Mouse (Mus musculus) liver, adult 2 months (tissue): Measurements from ENCODE around the gene Dusp2.
"Not testable (repeated sequence)": the region's sequence is repeated elsewhere in the genome, so short reads cannot be mapped to it uniquely, and the experiment has no call there.

Experiments
- CTCF ChIP-seq: fragments of 200-500 bp; IDR thresholded peaks from 2 replicates; pipeline ENCODE4 v1.5.1; 2011; ENCODE audit warnings: low read depth, low read length, control low read depth
- POLR2A ChIP-seq: fragments of 200-500 bp; IDR thresholded peaks from 2 replicates; pipeline ENCODE4 v1.6.1; 2011; ENCODE audit warnings: low read length, control low read depth; ENCODE audit not compliant: insufficient read depth; ENCODE audit errors: extremely low read depth

DNA sequence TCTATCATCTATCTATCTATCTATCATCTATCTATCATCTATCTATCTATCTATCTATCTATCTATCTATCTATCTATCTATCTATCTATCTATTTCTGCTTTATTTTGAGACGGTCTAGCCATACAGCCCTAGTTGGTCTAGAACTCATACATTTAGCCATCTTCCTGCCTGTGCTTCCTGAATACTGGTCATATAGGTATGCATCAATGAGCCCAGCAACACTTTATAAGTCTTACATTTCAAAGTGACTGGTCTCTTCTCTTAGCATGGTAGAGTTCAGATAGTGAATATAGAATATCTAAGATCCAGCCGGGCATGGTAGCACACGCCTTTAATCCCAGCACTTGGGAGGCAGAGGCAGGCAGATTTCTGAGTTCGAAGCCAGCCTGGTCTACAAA, 31.8 kb upstream of the Dusp2 start:
- not testable (repeated sequence) for TF ChIP-seq CTCF, POLR2A
